Mouse (Mus musculus) hindbrain, embryonic 10.5 days (tissue): ENCODE data around the gene Prcp. TPM values are rescaled to one million over a fixed set of nuclear protein-coding genes. Genes with fewer than 3 reads are reported as not detected.
"Not testable (repeated sequence)": the region's sequence is repeated elsewhere in the genome, so short reads cannot be mapped to it uniquely, and the experiment has no call there.

Experiments
- DNase-seq: peaks from one replicate; pipeline ENCODE4 v3.0.0-alpha.2; 2017; ENCODE audit warnings: low spot score
- H3K27ac ChIP-seq: fragments of 300-500 bp; sonication (generic); 2 replicates; pipeline ENCODE4 v1.5.1; 2016; ENCODE audit warnings: mild to moderate bottlenecking, moderate library complexity
- H3K27me3 ChIP-seq: fragments of 300-500 bp; sonication (generic); 2 replicates; pipeline ENCODE4 v1.6.1; 2016; ENCODE audit warnings: mild to moderate bottlenecking; ENCODE audit not compliant: poor library complexity, insufficient read depth, severe bottlenecking
- H3K36me3 ChIP-seq: fragments of 300-500 bp; sonication (generic); 2 replicates; pipeline ENCODE4 v1.6.1; 2016; ENCODE audit warnings: mild to moderate bottlenecking, moderate library complexity
- H3K4me1 ChIP-seq: fragments of 300-500 bp; sonication (generic); replicated peaks from 2 replicates; pipeline ENCODE4 v1.6.1; 2016; ENCODE audit warnings: mild to moderate bottlenecking
- H3K4me3 ChIP-seq: fragments of 300-500 bp; sonication (generic); 2 replicates; pipeline ENCODE4 v1.5.1; 2016; ENCODE audit warnings: mild to moderate bottlenecking, moderate library complexity
- H3K9me3 ChIP-seq: fragments of 300-500 bp; sonication (generic); 2 replicates; pipeline ENCODE4 v1.6.1; 2016; ENCODE audit warnings: mild to moderate bottlenecking, moderate library complexity
- WGBS: fragments of 180-500 bp; shearing (Covaris S2); methylation state at CpG from one replicate; pipeline ENCODE4 v1.1.7; 2016; 5-methylcytosine and 5-hydroxymethylcytosine counted together
- polyA plus RNA-seq: library from polyadenylated mRNA; unstranded; fragments of >200 nt; fragmentation: Nextera tagmentation; extraction: Ambion mirVana; gene quantifications from 2 replicates; pipeline ENCODE4 v1.2.1, GENCODE M21; 2016

Gene Prcp
- polyA plus RNA-seq, 1 experiment from 2014 or later: 19.8 TPM

DNA sequence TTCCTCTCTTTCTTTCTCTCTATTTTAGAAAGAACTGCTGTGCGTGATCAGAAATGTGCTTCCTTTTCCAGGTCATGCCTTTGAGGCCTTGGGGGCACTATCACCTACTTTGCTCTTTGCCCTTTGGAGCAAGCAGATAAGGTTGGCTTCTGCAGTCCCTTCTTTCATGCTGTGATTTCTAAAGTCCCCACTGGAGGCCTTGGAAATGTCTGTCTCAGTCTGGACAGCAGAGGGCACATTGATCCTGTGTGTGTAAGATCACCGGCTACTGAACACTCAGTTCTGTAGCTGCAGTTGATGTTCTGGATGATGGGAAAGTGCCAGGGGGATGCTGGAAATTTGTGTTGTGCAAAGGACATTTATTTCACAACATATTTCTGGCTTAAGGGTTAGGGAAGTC is 22.8 kb downstream of the Prcp start:
- Histone ChIP-seq H3K9me3 (no peaks in the 10 kb centered on the region), H3K27me3 (no peaks in the 10 kb centered on the region), H3K36me3 (no peaks in the 10 kb centered on the region), H3K4me3 (no peak overlapping the region), H3K4me1 (no peaks in the 10 kb centered on the region), H3K27ac (no peak overlapping the region)
- no peak for DNase-seq
- 66% methylated on average over 2 of the region's 2 CpGs for WGBS

DNA sequence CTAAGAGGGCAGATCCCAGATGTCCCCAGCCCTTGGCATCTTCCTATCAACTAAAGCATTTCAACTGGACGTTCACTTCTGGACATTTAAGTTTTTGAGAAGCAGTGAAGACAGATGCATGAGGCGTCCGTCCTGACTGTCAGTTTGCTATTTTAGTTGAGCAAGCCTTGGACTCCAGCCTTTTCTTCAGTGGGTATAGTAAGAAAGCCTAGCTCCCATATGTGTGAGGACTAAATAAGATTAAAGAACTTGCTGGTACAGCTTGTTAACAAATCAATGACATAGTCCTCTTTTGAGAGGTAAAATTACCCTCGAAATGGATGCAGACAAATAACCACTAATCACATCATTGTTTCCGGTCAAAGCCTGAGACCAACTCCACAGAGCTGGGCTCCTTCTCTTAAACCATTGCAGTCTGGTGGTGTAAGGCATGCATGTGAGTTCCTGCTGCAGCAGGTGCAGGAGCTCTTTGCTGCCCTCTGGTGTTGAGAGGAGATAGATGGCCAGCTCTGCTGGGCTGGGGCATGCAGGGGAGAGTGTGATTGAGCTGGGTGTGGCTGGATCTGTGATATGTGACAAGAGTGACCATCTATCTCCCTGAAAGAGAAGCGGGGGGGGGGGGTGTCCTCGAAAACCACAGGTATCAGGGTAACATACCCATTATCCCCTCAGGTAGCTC is 29.2 kb downstream of the Prcp start:
- Histone ChIP-seq H3K27me3 (no peaks in the 10 kb centered on the region), H3K27ac (no peak overlapping the region), H3K9me3 (no peaks in the 10 kb centered on the region), H3K4me1 (no peaks in the 10 kb centered on the region), H3K4me3 (no peak overlapping the region), H3K36me3 (no peaks in the 10 kb centered on the region)
- peak; percentile 78 for DNase-seq
- 61% methylated on average over 7 of the region's 7 CpGs for WGBS

DNA sequence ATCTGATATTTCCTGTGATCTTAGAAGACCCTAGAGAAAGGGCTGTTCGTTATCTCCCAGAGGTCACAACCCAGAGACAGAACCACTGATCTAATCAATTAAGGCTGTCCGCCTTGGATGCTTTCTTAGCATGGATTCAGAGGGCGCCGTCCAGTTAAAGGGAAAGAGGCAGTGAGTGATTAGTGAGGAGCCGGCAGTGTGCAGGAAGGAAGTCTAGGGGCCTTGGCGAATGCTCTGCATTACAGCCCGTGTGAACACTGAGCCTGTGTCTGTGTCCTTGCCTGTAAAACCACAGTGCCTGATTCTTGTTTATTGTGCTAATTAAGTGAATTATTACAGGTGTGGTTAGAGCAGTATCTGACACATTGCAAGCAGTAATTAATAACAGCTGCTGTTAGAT is 30.0 kb downstream of the Prcp start:
- H3K4me1 ChIP-seq, H3K36me3 ChIP-seq, H3K4me3 ChIP-seq, H3K27me3 ChIP-seq, H3K27ac ChIP-seq, H3K9me3 ChIP-seq, DNase-seq: not testable (repeated sequence)
- 76% methylated on average over 7 of the region's 7 CpGs for WGBS

DNA sequence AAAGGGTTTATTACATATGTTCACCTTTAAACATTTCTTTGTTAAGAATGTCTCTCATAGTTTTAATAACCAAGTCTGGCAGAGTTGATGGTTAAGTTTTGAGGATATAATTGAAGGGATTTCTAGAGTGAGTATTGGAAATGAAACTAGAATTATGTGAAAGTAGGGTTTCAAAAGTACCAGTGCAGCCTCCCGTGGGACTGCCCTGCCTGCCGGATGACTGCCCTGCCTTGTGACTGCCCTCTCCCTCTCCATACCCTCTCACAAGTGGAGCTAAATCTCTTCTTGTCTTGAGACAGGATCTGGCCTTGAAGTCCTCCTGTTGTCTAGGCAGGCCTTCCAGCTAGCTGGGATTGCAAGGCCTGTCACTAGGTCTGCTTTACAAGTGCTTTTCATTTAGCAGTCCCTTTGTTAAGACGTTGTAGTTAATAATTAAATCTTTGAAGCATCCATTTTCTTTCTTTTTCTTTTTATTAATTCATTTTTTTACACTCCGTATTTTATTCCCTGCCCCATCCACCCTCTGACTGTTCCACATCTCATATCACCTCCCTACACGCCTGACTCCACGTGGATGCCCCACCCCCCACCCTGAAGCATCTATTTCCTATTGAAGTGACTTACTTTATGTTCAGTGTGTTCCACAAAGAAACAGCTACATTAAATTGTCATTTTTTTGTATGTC is 46.0 kb downstream of the Prcp start:
- 91% methylated on average over 6 of the region's 6 CpGs for whole genome bisulfite sequencing

DNA sequence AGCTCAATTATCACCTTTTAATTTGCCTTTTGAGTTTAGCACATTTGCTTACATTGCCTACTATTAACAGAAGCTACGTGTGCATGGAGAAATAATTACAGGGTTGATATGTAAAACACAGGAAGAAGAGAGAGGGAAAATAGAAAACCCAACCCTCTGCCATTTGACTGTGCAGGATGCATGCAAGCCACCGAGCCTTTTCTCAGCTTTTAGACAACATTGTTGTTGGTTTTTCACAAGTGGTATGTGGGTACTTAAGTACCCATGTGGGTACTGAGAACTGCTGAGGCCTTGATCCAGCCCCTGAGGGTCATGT is 46.5 kb downstream of the Prcp start:
- Histone ChIP-seq H3K36me3 (peaks cover 4% of the 10 kb centered on the region; the same call in 1 of the 2 replicates), H3K27ac (no peak overlapping the region), H3K27me3 (no peaks in the 10 kb centered on the region), H3K4me3 (no peak overlapping the region), H3K9me3 (no peaks in the 10 kb centered on the region), H3K4me1 (no peaks in the 10 kb centered on the region)
- WGBS: 78% methylated on average over 2 of the region's 2 CpGs
- DNase-seq: no peak

More for the DNA sequence above, 46.0 kb downstream of the Prcp start:
- Histone ChIP-seq H3K4me3 (no peak overlapping the region), H3K27ac (no peak overlapping the region), H3K4me1 (no peaks in the 10 kb centered on the region), H3K9me3 (no peaks in the 10 kb centered on the region), H3K27me3 (no peaks in the 10 kb centered on the region), H3K36me3 (peaks cover 4% of the 10 kb centered on the region; the same call in 1 of the 2 replicates)
- DNase-seq: no peak

DNA sequence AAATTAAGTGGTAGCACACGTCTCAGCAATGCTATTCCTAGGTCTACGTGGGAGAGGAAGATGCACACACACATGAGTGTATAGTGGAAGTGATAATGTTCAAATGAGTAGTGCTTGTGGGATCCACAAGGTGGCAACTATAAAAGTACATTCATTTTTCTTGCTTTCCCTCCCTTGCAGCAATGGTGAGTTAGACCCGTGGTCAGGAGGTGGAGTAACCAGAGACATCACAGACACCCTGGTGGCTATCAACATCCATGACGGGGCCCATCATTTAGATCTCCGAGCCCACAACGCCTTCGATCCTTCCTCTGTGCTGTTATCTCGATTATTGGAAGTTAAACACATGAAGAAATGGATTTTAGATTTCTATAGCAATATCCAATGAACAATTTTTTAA is 58.5 kb downstream of the Prcp start:
- Histone ChIP-seq H3K27ac (no peak overlapping the region), H3K4me1 (0 out of 2 replicates have a peak, but pooled peaks cover 4% of the 10 kb centered on the region), H3K4me3 (no peak overlapping the region), H3K36me3 (no peaks in the 10 kb centered on the region), H3K27me3 (no peaks in the 10 kb centered on the region), H3K9me3 (no peaks in the 10 kb centered on the region)
- whole genome bisulfite sequencing: 90% methylated on average over 8 of the region's 8 CpGs
- DNase-seq: no peak

DNA sequence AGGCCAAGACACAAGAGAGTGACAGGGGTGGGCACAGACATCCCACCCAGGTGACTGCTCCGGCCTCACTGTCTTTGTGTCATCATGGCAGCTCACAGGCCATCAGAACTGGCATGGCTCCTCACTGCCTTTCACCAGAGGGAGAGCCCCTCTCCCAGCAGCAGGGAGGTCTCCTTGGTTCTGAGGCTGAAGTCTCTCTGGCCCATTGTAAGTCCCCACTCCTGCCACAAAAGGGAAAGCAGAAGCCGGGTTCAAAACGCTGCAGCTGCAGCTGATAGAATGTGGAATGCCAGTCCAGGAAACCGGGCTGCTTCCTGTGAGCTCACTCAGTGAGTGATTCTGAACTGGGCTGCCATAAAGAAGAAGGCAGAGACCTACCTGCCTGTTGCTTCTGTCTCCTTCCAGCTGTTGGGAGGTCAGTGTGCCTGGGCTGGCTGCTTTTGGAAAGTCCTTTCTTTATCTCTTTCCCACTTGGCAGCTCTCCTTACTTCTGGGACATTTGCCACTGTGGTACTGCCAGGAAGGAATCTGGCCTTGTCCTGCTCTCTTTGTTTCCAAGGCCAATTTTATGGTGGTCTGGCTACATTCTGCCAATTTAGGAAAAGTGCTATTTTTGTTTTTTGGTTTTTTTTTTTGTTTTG is 59.2 kb downstream of the Prcp start:
- H3K9me3 ChIP-seq, DNase-seq, H3K4me1 ChIP-seq, H3K27me3 ChIP-seq, H3K4me3 ChIP-seq, H3K36me3 ChIP-seq, H3K27ac ChIP-seq: not testable (repeated sequence)
- WGBS: 80% methylated on average over 4 of the region's 4 CpGs

DNA sequence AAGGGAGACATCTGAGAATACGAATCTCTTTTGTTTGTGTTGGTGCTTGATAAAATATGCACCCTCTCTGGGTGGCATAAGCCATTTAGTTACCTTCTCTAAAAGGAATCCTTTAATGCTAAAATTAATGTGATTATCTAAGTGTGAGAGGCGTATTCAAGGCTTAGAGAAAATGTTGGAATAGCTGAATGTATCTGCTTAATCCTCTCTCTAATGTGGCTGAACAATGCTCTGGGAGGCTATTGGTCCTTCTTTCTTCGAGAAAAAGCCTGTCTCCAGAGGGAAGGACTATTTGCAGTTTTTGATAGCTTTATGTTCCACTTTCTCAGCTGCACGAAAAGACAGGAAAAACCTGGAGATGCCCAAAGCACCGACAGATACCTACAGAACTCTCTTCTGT is 62.5 kb downstream of the Prcp start:
- H3K27me3 ChIP-seq: no peaks in the 10 kb centered on the region
- no peak for DNase-seq
- no peaks in the 10 kb centered on the region for H3K9me3 ChIP-seq
- no peaks in the 10 kb centered on the region for H3K36me3 ChIP-seq
- no peak overlapping the region for H3K4me3 ChIP-seq
- peaks cover 15% of the 10 kb centered on the region for H3K4me1 ChIP-seq
- no peak overlapping the region for H3K27ac ChIP-seq
- 70% methylated on average over 5 of the region's 5 CpGs for WGBS

DNA sequence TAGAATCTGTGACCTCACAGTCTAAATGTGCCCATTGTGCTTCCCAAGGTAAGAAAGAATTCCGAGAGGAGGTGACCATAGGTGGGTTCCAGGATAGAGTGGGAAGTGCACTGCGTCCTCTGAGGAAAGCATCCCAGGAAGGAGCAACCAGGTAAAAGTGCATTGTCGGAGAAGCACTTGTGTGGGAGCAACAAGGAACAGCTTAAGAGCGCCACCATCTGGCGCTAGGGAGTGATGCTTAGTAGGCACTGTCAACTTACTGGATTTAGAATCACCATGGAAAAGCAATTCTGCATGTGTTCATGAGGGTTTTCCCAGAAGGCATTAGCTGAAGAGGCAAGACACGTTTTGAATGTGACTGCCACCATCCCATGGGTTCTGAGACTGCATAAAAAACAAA is 63.7 kb downstream of the Prcp start:
- H3K36me3 ChIP-seq: no peaks in the 10 kb centered on the region
- DNase-seq: no peak
- no peak overlapping the region for H3K4me3 ChIP-seq
- H3K27ac ChIP-seq: no peak overlapping the region
- WGBS: 20% methylated on average over 6 of the region's 6 CpGs
- H3K27me3 ChIP-seq: no peaks in the 10 kb centered on the region
- H3K9me3 ChIP-seq: no peaks in the 10 kb centered on the region
- H3K4me1 ChIP-seq: peaks cover 15% of the 10 kb centered on the region

DNA sequence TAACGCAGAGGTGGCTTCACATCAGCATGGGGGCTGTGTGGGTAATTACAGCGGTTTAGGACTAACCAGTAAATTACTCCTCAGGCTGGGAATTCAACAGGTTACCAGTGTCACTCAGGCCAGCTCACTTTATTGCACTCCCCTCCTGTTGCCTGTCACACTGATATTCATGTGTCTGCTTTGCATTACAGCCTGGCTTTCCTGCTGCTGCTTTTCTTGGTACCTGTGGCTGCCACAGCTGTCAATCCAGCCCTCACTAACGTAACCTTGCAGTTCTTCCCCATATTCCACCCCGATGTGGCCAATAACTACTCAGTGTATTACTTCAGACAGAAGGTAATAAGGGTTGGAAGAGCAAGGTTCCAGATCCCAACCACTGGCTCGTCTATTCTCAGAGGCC is 65.5 kb downstream of the Prcp start:
- DNase-seq: peak; percentile 41
- WGBS: 70% methylated on average over 5 of the region's 5 CpGs

DNA sequence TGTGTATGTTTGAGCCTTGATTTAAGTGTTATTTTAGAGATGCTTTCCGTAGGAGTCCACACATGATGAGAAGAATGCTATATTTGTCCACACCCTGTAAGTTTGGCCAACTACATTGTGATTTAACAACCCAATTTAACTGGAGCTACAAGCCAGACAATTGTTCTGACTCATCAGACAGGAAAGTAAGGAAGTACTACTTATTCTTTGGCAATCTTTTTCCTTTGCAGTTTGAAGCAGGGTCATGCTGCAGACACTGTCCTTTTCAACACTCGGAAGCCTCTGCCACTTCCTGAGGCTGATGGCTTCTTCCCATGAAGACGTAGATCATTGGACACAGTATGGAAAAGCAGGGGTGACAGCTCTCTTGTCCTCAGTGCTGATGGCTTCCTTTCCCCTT is 76.5 kb downstream of the Prcp start:
- Histone ChIP-seq H3K27me3 (no peaks in the 10 kb centered on the region), H3K9me3 (no peaks in the 10 kb centered on the region), H3K36me3 (no peaks in the 10 kb centered on the region), H3K4me1 (no peaks in the 10 kb centered on the region), H3K4me3 (no peak overlapping the region), H3K27ac (no peak overlapping the region)
- WGBS: 83% methylated on average over 3 of the region's 3 CpGs
- DNase-seq: no peak

More for the DNA sequence above, 65.5 kb downstream of the Prcp start:
- H3K4me1 ChIP-seq: peaks cover 15% of the 10 kb centered on the region
- H3K27me3 ChIP-seq: no peaks in the 10 kb centered on the region
- H3K36me3 ChIP-seq: no peaks in the 10 kb centered on the region
- H3K27ac ChIP-seq: peak overlapping the region; percentile 29; the same call in 1 of the 2 replicates
- H3K4me3 ChIP-seq: no peak overlapping the region
- no peaks in the 10 kb centered on the region for H3K9me3 ChIP-seq

DNA sequence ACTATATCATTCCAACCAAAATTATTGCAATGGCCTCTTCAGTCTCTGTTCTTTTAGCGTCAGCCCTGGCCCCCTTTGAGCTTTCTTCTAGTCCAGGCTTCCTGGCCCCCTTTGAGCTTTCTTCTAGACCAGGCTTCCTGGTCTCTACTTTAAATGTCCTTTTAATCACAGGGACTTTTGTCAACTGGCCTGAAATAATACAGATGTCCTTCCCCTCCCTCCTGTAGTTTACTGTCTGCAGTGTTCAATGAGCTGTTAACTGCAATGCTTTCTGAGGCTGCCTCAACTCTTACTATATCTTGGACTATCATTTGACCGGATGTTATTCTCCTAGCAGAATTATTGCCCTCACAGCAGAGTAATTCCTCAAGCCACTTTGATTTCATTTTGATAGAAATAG is 77.9 kb downstream of the Prcp start:
- H3K27ac ChIP-seq: no peak overlapping the region
- H3K9me3 ChIP-seq: no peaks in the 10 kb centered on the region
- H3K27me3 ChIP-seq: no peaks in the 10 kb centered on the region
- 85% methylated on average over 2 of the region's 2 CpGs for WGBS
- no peak overlapping the region for H3K4me3 ChIP-seq
- DNase-seq: no peak
- H3K36me3 ChIP-seq: no peaks in the 10 kb centered on the region
- H3K4me1 ChIP-seq: no peaks in the 10 kb centered on the region

DNA sequence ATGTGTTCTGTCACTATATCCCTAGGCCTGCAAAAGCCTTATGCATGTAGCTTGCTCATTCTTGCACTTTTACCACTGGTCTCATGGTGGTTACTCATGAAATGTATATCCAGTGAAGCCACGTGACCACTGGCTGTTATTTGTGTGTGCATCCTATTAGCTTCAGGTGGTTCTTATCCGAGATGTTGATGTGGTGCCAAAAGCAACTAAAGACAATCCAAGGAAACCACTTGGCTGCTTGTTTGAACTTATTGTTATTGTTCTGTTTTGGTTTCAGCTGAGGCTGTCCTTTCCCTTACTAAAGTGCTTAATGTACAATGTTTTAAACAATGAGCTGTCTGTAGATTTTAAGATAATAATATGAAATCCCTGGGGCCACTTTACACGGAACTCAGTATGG is 85.5 kb downstream of the Prcp start:
- no peaks in the 10 kb centered on the region for H3K9me3 ChIP-seq
- no peak overlapping the region for H3K4me3 ChIP-seq
- no peaks in the 10 kb centered on the region for H3K27me3 ChIP-seq
- H3K36me3 ChIP-seq: no peaks in the 10 kb centered on the region
- H3K4me1 ChIP-seq: no peaks in the 10 kb centered on the region
- 76% methylated on average over 3 of the region's 3 CpGs for WGBS
- DNase-seq: no peak
- H3K27ac ChIP-seq: no peak overlapping the region
